Mouse (Mus musculus): ENCODE measurements around the gene Idnk. TPM values are rescaled to one million over a fixed set of nuclear protein-coding genes. Genes with fewer than 3 reads are reported as not detected.

The Idnk gene
- total and polyA plus RNA-seq, 3 experiments, result 25.5 to 45.0 (median 32.0) TPM

GRCm38 (mm10) chr13:58188412-58188811 is 31.0 kb downstream of the Idnk start:
- dilution Hi-C loops (cut with MboI; ENCODE audit: extremely low pct_ligation_motif_present, extremely low pct_unique_long_range_greater_than_20kb, low sequenced_read_pairs) (no loop called here), in situ Hi-C loops (cut with MboI; ENCODE audit: low pct_ligation_motif_present, low pct_unique_long_range_greater_than_20kb, low sequenced_read_pairs) (loop anchor here (5.0 kb wide), 1 partner anchor 44 kb away; no protein-coding TSS in a partner anchor)
- Histone ChIP-seq H3K4me3 (replicated peaks in 1 of 3; ENCODE audit: low read depth in 2 of 3, low read length in 2 of 3, poor library complexity in 1 of 3) (no peak overlapping the region), H3K79me2 (replicated peaks; ENCODE audit: control insufficient read depth, extremely low read depth, insufficient read depth, poor library complexity, severe bottlenecking) (peaks cover 5% of the 10 kb centered on the region), H3K27ac (ENCODE audit: insufficient read depth, low read depth) (no peak overlapping the region), H3K9ac (ENCODE audit: insufficient read depth, low read depth) (no peak overlapping the region), H3K9me3 (replicated peaks; ENCODE audit: low read length) (peaks cover 9% of the 10 kb centered on the region), H3K4me1 (ENCODE audit: control insufficient read depth in 1 of 2, insufficient read depth in 2 of 2) (no peaks in the 10 kb centered on the region), H3K4me2 (ENCODE audit: insufficient read depth, low read depth, poor library complexity, severe bottlenecking) (no peak overlapping the region), H3K36me3 (replicated peaks in 1 of 2; ENCODE audit: control insufficient read depth in 1 of 2, insufficient read depth in 1 of 2, low read length in 1 of 2) (peaks cover 47 to 89% of the 10 kb centered on the region in 2 experiments), H3K27me3 (replicated peaks) (no peaks in the 10 kb centered on the region)
- TF ChIP-seq ZC3H11A (IDR thresholded peaks at IDR 0.05; ENCODE audit: low read depth, low read length) (0 out of 2 replicates have a peak, but pooled peaks have one; percentile 4), CTCF (conservative IDR thresholded peaks at IDR 0.05 in 1 of 2, IDR thresholded peaks at IDR 0.05 in 1 of 2; ENCODE audit: low read depth in 2 of 2, low read length in 2 of 2) (peak; percentile 70 to 96), CHD1 (IDR thresholded peaks at IDR 0.05; ENCODE audit: low read depth, low read length) (no peak), NELFE (IDR thresholded peaks at IDR 0.05; ENCODE audit: low read depth, low read length) (no peak; the same call in 1 of the 2 replicates), SMC3 (IDR thresholded peaks at IDR 0.05; ENCODE audit: low read depth, low read length) (peak; percentile 92), JUN (IDR thresholded peaks at IDR 0.05; ENCODE audit: insufficient read depth, low read depth, low read length) (no peak), JUND (conservative IDR thresholded peaks at IDR 0.05; ENCODE audit: low read depth, low read length) (no peak), TBP (conservative IDR thresholded peaks at IDR 0.05; ENCODE audit: low read depth, low read length) (no peak), EP300 (IDR thresholded peaks at IDR 0.05; ENCODE audit: low read length) (no peak), POLR2A (IDR thresholded peaks at IDR 0.05; ENCODE audit: low read depth, low read length) (no peak), ETS1 (conservative IDR thresholded peaks at IDR 0.05; ENCODE audit: low read depth, low read length) (no peak), RAD21 (IDR thresholded peaks at IDR 0.05; ENCODE audit: low read depth, low read length) (peak; percentile 71), MAFK (IDR thresholded peaks at IDR 0.05; ENCODE audit: insufficient replicate concordance, low read length) (no peak), IRF4 (IDR thresholded peaks at IDR 0.05; ENCODE audit: low read depth, low read length) (0 out of 2 replicates have a peak, but pooled peaks have one; percentile 21), USF1 (IDR thresholded peaks at IDR 0.05; ENCODE audit: low read depth, low read length) (no peak)
- peak; percentile 86 for DNase-seq (ENCODE audit: extremely low read depth)

GRCm38 (mm10) chr13:58189473-58189872 is 32.0 kb downstream of the Idnk start:
- no peak overlapping the region for H3K9ac ChIP-seq (ENCODE audit: insufficient read depth, low read depth)
- peaks cover 4% of the 10 kb centered on the region for H3K79me2 ChIP-seq (replicated peaks; ENCODE audit: control insufficient read depth, extremely low read depth, insufficient read depth, poor library complexity, severe bottlenecking)
- no peak overlapping the region for H3K4me2 ChIP-seq (ENCODE audit: insufficient read depth, low read depth, poor library complexity, severe bottlenecking)
- H3K27me3 ChIP-seq (replicated peaks), result no peaks in the 10 kb centered on the region
- H3K9me3 ChIP-seq (replicated peaks; ENCODE audit: low read length), result peaks cover 9% of the 10 kb centered on the region
- dilution Hi-C loops (cut with MboI; ENCODE audit: extremely low pct_ligation_motif_present, extremely low pct_unique_long_range_greater_than_20kb, low sequenced_read_pairs) (no loop called here), in situ Hi-C loops (cut with MboI; ENCODE audit: low pct_ligation_motif_present, low pct_unique_long_range_greater_than_20kb, low sequenced_read_pairs) (loop anchor here (5.0 kb wide), 1 partner anchor 43 kb away; no protein-coding TSS in a partner anchor)
- H3K4me1 ChIP-seq (ENCODE audit: control insufficient read depth in 1 of 2, insufficient read depth in 2 of 2), result peaks cover 0 to 2% of the 10 kb centered on the region in 2 experiments; a peak in 2 of 4 replicates
- DNase-seq (ENCODE audit: extremely low read depth), result no peak
- H3K27ac ChIP-seq (ENCODE audit: insufficient read depth, low read depth), result no peak overlapping the region
- peaks cover 43 to 84% of the 10 kb centered on the region in 2 experiments for H3K36me3 ChIP-seq (replicated peaks in 1 of 2; ENCODE audit: control insufficient read depth in 1 of 2, insufficient read depth in 1 of 2, low read length in 1 of 2)
- H3K4me3 ChIP-seq (replicated peaks in 1 of 3; ENCODE audit: low read depth in 2 of 3, low read length in 2 of 3, poor library complexity in 1 of 3), result no peak overlapping the region
- no peak for TF ChIP-seq ETS1 (conservative IDR thresholded peaks at IDR 0.05; ENCODE audit: low read depth, low read length)
- no peak for TF ChIP-seq MAZ (IDR thresholded peaks at IDR 0.05; ENCODE audit: low read depth, low read length)

Data from CH12.LX (cell line).